Mouse (Mus musculus): ENCODE results near the gene Xxylt1.

Xxylt1 gene

DNA sequence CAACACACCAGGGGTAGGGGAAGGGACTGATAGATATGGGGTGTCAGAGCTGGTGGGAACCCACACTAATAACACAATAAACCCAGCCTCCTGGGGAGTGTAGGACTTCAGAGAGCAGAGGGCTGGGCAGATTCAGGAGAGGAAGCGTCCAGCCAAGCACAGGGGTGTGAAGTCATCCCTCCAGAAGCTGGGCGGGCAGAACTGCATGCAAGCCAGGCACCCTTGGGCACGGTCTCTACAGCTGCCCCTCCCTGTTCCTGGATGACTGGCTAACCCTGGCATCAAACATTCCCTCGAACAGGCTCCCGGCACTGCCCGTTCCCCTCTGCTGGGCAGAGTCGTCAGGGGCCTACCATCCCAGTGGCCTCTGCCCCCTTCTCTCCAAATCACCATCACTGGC lies 13.0 kb downstream of the Xxylt1 start:
- ChIA-PET POLR2A (interaction anchor here in 3 of 4 experiments (0.6 to 1.5 kb wide), 6 partner anchors 34 to 489 kb away, joined by 3 to 4 read pairs (median 4); no protein-coding TSS in a partner anchor), CTCF (interaction anchor here in 1 of 4 experiments (0.5 kb wide), 1 partner anchor 81 kb away, joined by 3 read pairs; no protein-coding TSS in a partner anchor)

DNA sequence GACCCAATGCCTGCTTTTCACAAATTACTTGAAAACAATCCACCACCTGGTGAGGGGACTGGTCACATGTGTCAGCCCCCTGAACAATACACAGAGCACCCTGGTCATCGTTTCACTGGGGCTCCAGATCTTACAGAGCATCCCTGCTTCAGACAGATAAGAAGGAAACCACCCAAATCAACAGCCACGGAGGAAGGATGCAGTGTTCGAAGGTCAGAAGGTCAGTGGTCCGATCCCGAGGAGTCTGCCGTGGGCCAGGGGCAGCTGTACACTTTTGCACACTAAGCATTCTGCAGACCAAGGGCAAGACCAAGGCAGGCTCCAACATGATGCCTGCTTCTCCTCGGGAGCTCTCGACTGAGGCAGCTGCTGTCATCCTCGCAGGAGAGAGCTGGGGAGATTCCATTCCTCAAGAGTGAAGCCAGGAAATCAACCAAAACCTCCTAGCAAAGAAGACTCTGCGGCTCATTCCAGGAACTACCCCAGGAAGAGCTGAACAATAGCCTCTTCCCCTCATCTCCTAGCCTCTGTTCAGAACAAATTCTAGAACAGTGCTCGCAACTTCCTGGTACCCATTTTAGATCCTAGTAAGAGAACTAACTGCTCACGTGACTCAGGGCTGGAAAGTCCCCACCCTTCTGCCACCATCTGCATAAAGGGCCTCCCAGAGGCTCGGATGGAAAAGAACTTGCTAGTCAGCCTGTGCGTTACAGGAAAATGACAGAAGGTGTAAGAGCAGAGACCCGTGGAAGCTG lies 14.7 kb downstream of the Xxylt1 start:
- ChIA-PET CTCF (interaction anchor here in 1 of 4 experiments (0.6 kb wide), 1 partner anchor 289 kb away, joined by 3 read pairs; no protein-coding TSS in a partner anchor), POLR2A (interaction anchor here in 2 of 4 experiments (0.5 to 1.3 kb wide), 5 partner anchors 29 to 673 kb away, joined by 3 to 4 read pairs (median 3); partner anchors contain the start of gene Fam43a (in 1 of the 2))

DNA sequence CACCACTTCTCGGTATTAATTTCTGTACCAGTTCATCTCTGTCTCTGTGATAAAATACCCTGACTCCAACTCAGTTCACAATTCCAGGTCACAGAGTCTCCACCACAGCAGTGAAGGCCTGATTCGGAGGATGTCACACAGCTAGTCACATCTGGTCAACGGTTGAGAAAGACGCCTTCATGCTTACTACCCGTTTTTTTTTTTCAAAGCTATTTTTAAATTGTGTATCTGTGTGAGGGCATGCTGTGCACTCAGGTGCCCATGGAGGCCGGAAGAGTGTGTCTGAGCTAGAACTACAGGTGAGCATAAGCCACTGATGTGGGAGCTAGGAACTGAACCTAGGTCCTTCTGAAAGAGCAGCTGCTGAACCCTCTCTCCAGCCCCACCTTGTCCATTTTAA lies 16.4 kb downstream of the Xxylt1 start:
- ChIA-PET CTCF (interaction anchor here in 1 of 4 experiments (0.5 to 0.6 kb wide), 2 partner anchors 190 to 565 kb away, joined by 4 to 7 read pairs; no protein-coding TSS in a partner anchor), POLR2A (interaction anchor here in 2 of 4 experiments (0.7 to 1.0 kb wide), 3 partner anchors 23 to 169 kb away, joined by 3 read pairs; no protein-coding TSS in a partner anchor)

DNA sequence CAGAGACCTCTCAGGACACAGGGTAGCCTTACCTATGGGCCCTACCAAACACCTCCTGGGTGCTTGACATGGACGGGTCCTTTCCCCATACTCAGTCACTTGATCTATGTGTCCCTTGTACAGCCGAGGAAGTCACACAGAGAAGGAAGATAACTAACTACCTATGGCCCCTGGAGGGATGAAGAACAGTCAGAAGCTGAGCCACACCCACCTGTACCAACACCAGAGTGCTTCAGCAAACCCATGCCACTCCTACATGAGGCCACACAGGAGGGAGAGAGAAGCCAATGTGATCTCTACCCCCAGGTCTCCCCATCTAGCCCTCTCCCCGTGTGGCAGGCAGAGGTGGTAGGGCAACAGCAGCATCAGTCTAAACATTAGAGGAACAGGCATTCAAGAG lies 18.3 kb downstream of the Xxylt1 start:
- POLR2A ChIA-PET, result interaction anchor here in 2 of 4 experiments (0.6 to 1.4 kb wide), 3 partner anchors 27 to 460 kb away, joined by 3 to 4 read pairs (median 3); no protein-coding TSS in a partner anchor
- CTCF ChIA-PET, result interaction anchor here in 1 of 4 experiments (0.6 kb wide), 1 partner anchor 689 kb away, joined by 3 read pairs; no protein-coding TSS in a partner anchor

DNA sequence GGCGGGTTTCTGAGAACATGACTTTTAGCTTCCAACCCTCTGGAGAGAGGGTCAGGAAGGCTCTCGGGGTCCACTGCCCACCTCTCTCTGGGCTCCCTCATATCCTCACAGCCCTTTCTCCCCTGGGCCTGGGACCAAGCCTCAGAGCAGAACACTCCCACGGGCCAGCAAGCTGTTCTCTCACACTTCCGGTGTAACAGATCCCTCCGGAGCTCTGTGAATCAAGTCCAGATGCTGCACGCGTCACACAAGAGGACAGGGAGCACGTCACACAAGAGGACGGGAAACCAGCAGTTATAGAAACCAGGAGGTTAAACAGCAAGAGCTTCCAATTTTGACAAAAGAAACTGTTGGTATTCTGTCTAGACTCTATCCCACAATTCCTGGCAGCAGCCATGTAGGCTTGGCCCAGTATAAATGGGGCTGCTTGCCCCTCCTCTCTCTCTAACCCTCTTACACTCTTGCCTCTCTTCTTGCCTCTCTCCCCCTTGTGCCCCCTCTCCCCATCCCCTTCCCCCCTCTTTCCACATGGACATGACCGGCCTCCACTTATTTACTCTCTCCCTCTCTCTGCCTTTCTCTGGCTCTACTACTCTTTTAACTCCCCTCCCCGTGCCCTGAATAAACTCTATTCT lies 19.9 kb downstream of the Xxylt1 start:
- ChIA-PET CTCF (interaction anchor here in 2 of 4 experiments (1.2 kb wide), 2 partner anchors 9 kb away, joined by 3 to 5 read pairs; no protein-coding TSS in a partner anchor), POLR2A (interaction anchor here in 2 of 4 experiments (0.8 to 1.8 kb wide), 7 partner anchors 9 to 49 kb away, joined by 3 to 7 read pairs (median 3); no protein-coding TSS in a partner anchor)

DNA sequence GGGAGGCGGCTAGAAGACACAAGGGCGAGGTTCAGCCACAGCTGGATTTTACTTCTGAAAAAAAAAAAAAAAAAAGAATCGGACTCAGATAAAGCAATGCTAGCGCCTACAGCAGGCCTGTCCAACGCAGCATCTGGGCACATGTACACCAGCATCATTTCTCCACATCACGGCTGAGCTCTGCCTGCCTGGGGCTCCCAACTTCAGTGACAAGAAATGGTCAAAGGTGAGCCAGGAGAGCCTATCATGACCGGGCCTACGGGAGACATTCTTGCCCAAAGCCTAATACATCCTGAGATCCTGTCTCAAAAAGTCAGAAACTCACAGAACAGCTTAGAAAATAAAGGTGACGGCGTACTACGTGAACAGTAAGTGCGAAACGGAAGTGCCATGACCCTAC lies 20.5 kb downstream of the Xxylt1 start:
- CTCF ChIA-PET, result interaction anchor here in 2 of 4 experiments (1.2 kb wide), 2 partner anchors 10 kb away, joined by 5 to 7 read pairs; no protein-coding TSS in a partner anchor
- POLR2A ChIA-PET, result interaction anchor here (0.6 to 1.8 kb wide), 12 partner anchors 8 to 141 kb away, joined by 3 to 7 read pairs (median 3); partner anchors contain the start of gene Acap2 (in 1 of the 4)

DNA sequence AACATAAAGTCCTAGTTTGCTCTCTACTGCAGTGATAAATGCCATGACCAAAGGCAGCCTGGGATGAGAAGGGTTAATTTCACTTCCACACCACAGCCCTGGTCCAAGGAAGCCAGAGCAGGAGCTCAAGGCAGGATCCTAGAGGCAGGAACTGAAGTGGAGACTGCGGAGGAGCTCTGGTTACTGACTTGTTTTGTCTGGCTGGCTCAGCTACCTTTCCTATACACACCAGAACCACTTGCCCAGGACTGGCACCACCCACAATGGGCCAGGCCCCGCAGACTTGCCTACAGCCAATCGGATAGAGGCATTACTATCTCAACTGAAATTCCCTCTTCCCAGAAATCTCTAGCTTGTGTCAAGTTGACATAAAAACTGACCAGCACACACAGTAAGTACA lies 21.0 kb downstream of the Xxylt1 start:
- ChIA-PET POLR2A (interaction anchor here (0.6 to 1.7 kb wide), 10 partner anchors 10 to 141 kb away, joined by 3 to 5 read pairs (median 3); partner anchors contain the start of gene Acap2 (in 1 of the 4)), CTCF (interaction anchor here in 2 of 4 experiments (1.2 kb wide), 2 partner anchors 11 kb away, joined by 5 to 7 read pairs; no protein-coding TSS in a partner anchor)

DNA sequence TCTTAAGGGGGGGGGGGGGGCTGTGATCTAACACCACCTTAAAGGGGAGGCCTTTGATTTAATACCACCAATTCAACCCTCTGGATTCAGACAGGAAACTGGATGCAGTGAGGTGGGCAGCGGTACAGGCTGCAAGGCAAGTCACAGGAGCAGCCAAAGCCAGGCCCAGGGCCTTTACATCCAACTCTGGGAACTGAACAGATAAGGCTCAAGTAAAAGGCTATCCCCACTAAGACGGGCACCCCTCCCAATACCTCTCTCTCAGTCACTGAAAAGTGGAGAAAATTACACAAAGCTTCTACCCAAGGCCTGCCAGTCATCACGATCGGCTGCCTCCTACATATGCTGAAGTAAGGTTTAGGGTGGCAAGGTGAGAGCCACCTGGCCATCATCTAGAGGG lies 21.5 kb downstream of the Xxylt1 start:
- ChIA-PET POLR2A (interaction anchor here in 3 of 4 experiments (0.6 to 2.2 kb wide), 11 partner anchors 9 to 248 kb away, joined by 3 to 5 read pairs (median 3); no protein-coding TSS in a partner anchor), CTCF (interaction anchor here in 2 of 4 experiments (0.6 to 1.2 kb wide), 2 partner anchors 8 to 11 kb away, joined by 3 to 7 read pairs; no protein-coding TSS in a partner anchor)

DNA sequence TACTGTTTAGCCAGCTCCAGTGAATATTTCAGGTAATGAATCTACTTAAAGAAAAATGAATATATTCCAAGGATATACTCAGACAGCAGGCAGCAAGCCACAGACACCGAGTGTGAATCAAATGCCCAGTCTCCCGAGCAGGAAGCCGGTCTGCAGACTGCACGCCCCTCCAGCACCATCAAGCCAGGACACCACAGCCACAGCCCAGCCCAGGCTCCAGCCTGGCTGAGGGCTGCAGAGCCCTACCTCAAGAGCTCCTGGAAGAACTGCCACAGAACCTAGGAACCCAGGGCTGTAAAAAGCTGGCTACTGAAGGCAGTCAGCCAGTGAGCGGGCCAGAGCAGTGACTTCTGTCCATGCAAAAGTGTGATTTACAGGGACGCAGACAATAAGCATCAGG lies 28.4 kb downstream of the Xxylt1 start:
- ChIA-PET CTCF (interaction anchor here in 1 of 4 experiments (1.4 kb wide), 1 partner anchor 18 kb away, joined by 4 read pairs; no protein-coding TSS in a partner anchor), POLR2A (interaction anchor here in 2 of 4 experiments (0.9 to 2.0 kb wide), 5 partner anchors 9 to 950 kb away, joined by 3 to 7 read pairs (median 3); no protein-coding TSS in a partner anchor)

DNA sequence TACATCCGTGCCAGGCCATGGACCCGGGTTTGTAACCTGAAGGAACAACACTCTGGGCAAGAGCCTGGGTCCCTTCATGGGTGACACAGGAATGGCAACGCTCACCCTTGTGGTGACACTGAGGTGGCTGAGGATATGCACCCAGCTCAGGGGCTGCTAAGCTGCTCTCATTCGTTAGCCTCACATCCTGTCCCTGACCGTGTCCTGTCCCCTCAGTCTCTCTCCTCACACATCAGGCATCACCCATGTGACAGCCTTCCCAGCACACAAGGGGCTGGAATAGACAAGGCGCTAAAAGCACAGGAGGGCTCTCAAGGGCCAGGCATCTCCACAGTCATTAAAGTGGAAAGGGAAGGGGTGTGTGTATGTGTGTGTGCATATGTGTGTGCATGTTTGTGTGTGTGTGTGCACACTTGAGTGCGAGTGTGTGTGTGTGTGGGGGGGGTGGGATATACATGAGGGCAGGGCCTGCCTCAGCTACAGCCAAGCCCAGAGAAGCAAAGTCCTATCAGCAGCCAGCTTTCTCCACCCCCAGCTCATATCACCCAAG lies 29.0 kb downstream of the Xxylt1 start:
- ChIA-PET CTCF (interaction anchor here in 3 of 4 experiments (0.7 to 2.1 kb wide), 2 partner anchors 18 to 511 kb away, joined by 3 to 7 read pairs (median 4); no protein-coding TSS in a partner anchor), POLR2A (interaction anchor here in 3 of 4 experiments (0.9 to 2.0 kb wide), 7 partner anchors 9 to 950 kb away, joined by 3 to 7 read pairs (median 3); no protein-coding TSS in a partner anchor)

DNA sequence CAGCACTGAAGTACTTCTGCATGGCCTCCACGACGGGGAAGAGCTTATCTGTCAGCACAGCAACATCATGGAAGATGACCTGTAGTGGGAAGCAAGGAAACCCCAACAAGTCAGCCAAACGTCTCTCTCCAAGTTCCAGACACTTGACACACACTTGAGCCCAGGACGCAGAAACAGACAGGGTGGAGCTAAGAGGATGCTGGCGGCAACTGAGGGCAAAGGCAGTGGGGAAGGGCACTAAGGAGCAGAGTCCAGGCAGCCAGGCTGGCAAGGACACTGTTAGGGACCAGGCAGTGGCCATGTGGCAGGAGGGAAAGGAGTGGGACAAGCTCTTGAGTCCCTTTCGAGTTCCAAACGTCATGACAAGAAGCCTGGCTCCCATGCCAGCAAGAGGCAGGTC lies 30.5 kb downstream of the Xxylt1 start:
- ChIA-PET CTCF (interaction anchor here in 2 of 4 experiments (1.0 to 2.1 kb wide), 3 partner anchors 20 to 21 kb away, joined by 3 to 7 read pairs (median 5); no protein-coding TSS in a partner anchor), POLR2A (interaction anchor here in 2 of 4 experiments (1.0 to 1.6 kb wide), 10 partner anchors 8 to 405 kb away, joined by 3 to 4 read pairs (median 3); no protein-coding TSS in a partner anchor)

DNA sequence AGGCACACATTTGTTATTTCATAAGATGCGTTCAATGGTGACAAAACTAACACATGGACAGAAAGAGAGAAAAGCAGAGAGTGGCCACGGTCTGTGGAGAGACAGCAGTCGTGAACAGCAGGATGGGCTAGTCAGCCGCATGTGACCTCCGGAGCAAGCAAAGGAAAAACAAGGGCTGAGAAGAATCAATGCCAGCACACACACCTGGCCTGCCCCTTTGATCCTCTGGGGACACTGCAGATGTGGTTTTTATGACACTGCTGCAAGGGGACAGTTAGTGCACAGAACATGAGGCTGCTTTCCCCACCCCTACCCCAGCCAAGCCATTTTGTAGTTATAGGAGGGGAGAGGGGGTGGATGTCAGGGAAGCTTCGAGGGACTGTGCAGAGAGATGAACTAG lies 33.0 kb downstream of the Xxylt1 start:
- ChIA-PET POLR2A (interaction anchor here in 2 of 4 experiments (0.8 to 1.1 kb wide), 2 partner anchors 44 to 111 kb away, joined by 3 to 5 read pairs; no protein-coding TSS in a partner anchor), CTCF (interaction anchor here in 1 of 4 experiments (0.8 kb wide), 1 partner anchor 23 kb away, joined by 3 read pairs; no protein-coding TSS in a partner anchor)

DNA sequence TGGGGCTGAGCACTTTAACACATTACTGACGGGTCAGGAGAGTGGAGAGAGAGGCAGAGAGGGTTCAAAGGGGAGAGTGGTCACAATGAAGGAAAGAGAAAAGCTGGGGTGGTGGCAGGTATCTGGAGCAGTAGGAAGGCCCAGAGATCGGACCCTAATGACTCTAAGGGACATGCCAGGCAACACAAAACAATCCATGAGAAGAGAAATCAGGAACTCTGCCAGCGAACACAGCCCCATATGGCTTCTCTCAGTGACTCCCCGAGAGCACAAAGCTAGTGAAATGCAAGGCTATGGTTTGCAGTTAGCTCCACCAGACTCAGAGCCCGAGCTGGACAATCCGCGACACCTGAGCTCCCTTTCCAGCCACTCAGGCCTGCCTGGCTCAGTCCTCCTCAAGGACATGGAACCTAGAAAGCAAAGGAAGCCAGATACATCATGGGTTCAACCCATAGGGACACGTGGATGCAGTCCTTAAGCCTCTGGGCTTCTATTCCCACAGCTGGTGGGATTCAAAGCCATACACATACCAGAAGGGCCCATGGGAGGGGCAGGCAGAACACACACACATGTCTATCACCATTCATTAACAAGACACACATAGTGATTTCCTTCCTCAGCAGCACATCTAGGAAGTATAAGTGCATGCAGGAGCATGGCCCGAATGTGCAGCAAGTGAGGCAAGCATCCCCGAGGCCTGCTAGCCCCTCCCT lies 33.9 kb downstream of the Xxylt1 start:
- CTCF ChIA-PET, result interaction anchor here in 1 of 4 experiments (0.6 kb wide), 1 partner anchor 24 kb away, joined by 3 read pairs; no protein-coding TSS in a partner anchor

DNA sequence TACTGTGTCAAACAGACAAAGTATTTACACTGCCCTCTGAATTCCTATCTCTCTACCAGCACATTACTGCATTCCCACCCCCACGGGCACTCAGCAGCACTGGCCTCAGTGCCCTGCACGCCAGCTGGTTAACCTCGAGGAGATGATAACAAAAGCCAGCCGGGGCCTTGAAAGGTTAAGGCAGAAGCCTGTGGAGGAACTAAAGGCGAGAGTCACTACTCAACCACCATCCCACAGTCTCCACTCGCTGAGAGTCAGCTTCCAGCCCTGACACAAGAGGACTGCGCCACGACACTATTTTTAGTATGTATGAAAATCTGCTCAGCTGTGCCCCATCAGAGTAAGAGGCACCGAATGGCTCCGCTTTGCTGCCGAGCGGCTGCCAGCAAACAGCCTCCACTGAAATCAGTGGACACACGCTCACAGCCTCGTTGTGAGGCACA lies 35.0 kb downstream of the Xxylt1 start:
- CTCF ChIA-PET, result interaction anchor here in 1 of 4 experiments (0.6 kb wide), 1 partner anchor 41 kb away, joined by 4 read pairs; no protein-coding TSS in a partner anchor
- POLR2A ChIA-PET, result interaction anchor here in 2 of 4 experiments (1.2 to 1.5 kb wide), 4 partner anchors 12 to 42 kb away, joined by 3 to 5 read pairs (median 4); no protein-coding TSS in a partner anchor

More for the DNA sequence above, 33.9 kb downstream of the Xxylt1 start:
- POLR2A ChIA-PET, result interaction anchor here in 2 of 4 experiments (0.8 to 1.5 kb wide), 6 partner anchors 12 to 111 kb away, joined by 3 to 5 read pairs (median 4); no protein-coding TSS in a partner anchor

DNA sequence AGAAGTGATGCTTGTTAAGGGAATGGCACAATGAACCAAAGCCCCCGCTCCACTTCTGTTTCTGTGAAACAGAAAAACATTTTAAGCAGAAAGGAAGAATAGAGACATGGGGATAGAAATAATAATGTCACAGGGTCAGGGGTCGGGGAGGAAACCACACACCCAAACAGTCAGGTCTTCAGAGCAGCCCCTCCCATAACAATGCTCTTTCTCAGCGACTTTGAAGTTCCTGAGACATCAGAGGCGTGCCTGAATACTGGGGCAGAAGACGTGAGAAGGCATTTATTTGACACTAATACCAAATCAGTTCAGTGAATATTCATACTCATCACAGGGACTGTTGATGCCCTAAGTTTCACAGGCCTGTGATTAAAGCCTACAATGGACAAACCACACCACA lies 36.0 kb downstream of the Xxylt1 start:
- POLR2A ChIA-PET, result interaction anchor here in 1 of 4 experiments (1.0 kb wide), 1 partner anchor 14 kb away, joined by 3 read pairs; no protein-coding TSS in a partner anchor
- CTCF ChIA-PET, result interaction anchor here in 1 of 4 experiments (0.7 kb wide), 1 partner anchor 39 kb away, joined by 5 read pairs; no protein-coding TSS in a partner anchor

DNA sequence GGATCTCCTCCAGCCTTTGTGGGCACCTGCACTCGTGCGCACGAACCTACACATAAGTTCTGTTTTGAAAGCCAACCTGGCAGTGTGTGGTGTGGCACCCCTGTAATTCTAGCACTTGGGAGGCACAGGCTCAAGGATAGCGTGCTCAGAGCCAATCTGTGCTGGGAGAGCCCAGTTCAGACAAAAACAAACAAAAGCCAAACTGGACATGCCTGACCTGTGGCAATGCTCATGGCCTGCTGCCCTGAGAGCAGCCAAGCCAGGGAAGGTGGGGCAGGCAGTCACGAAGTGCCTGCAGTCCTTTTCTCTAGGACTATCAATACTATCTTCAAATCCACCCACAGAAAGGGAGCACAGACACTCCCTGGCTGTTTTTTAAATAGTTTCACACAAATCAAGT lies 38.1 kb downstream of the Xxylt1 start:
- POLR2A ChIA-PET, result no interaction called here
- CTCF ChIA-PET, result interaction anchor here in 2 of 4 experiments (0.7 to 1.0 kb wide), 2 partner anchors 9 to 28 kb away, joined by 3 read pairs; no protein-coding TSS in a partner anchor

Measured in embryonic stem cell, embryonic (primary cell).